Mouse (Mus musculus) hindbrain, embryonic 12.5 days (tissue): ENCODE measurements around the gene Tbx2. TPM values are rescaled to one million over a fixed set of nuclear protein-coding genes. Genes with fewer than 3 reads are reported as not detected.

Experiments
- ATAC-seq: fragments of 200-750 bp; cut with Nextera tagmentation; 2 replicates; pipeline ENCODE4 v1.8.0; 2017; ENCODE audit warnings: moderate TSS enrichment; ENCODE audit not compliant: low FRiP score
- H3K27ac ChIP-seq: fragments of 300-500 bp; sonication (generic); 2 replicates; pipeline ENCODE4 v1.5.1; 2016; ENCODE audit warnings: mild to moderate bottlenecking
- H3K27me3 ChIP-seq: fragments of 300-500 bp; sonication (generic); 2 replicates; pipeline ENCODE4 v1.6.1; 2016; ENCODE audit warnings: mild to moderate bottlenecking
- H3K36me3 ChIP-seq: fragments of 300-500 bp; sonication (generic); 2 replicates; pipeline ENCODE4 v1.6.1; 2016; ENCODE audit warnings: mild to moderate bottlenecking
- H3K4me1 ChIP-seq: fragments of 300-500 bp; sonication (generic); 2 replicates; pipeline ENCODE4 v1.6.1; 2016
- H3K4me2 ChIP-seq: fragments of 300-500 bp; sonication (generic); replicated peaks from 2 replicates; pipeline ENCODE4 v1.6.1; 2016; ENCODE audit warnings: mild to moderate bottlenecking
- H3K4me3 ChIP-seq: fragments of 300-500 bp; sonication (generic); 2 replicates; pipeline ENCODE4 v1.5.1; 2016; ENCODE audit warnings: mild to moderate bottlenecking
- H3K9ac ChIP-seq: fragments of 300-500 bp; sonication (generic); 2 replicates; pipeline ENCODE4 v1.6.1; 2016; ENCODE audit warnings: mild to moderate bottlenecking, moderate library complexity
- H3K9me3 ChIP-seq: fragments of 300-500 bp; sonication (generic); replicated peaks from 2 replicates; pipeline ENCODE4 v1.6.1; 2016; ENCODE audit warnings: mild to moderate bottlenecking
- WGBS: fragments of 180-500 bp; shearing (Covaris S2); methylation state at CpG from one replicate; pipeline ENCODE4 v1.1.7; 2016; 5-methylcytosine and 5-hydroxymethylcytosine counted together
- polyA plus RNA-seq: library from polyadenylated mRNA; unstranded; fragments of >200 nt; fragmentation: Nextera tagmentation; extraction: Ambion mirVana; gene quantifications from 2 replicates; pipeline ENCODE4 v1.2.1, GENCODE M21; 2016

The Tbx2 gene
- polyA plus RNA-seq, 1 experiment from 2014 or later, result 4.9 TPM

GRCm38 (mm10) chr11:85843347-85843692 is 11.0 kb downstream of the Tbx2 start:
- no peaks in the 10 kb centered on the region for H3K9me3 ChIP-seq
- H3K27me3 ChIP-seq, result peaks cover 95% of the 10 kb centered on the region
- no peaks in the 10 kb centered on the region for H3K36me3 ChIP-seq
- under 1% methylated on average over 18 of the region's 18 CpGs for WGBS
- peak overlapping the region; percentile 50; the same call in 1 of the 2 replicates for H3K9ac ChIP-seq
- peak overlapping the region; percentile 43 for H3K4me3 ChIP-seq
- H3K4me2 ChIP-seq, result peak overlapping the region; percentile 72
- peak; percentile 65 for ATAC-seq
- peak overlapping the region; percentile 55 for H3K27ac ChIP-seq
- peaks cover 33% of the 10 kb centered on the region for H3K4me1 ChIP-seq

- H3K4me1 ChIP-seq, result peaks cover 36% of the 10 kb centered on the region
- H3K27me3 ChIP-seq, result peaks cover 85% of the 10 kb centered on the region
- peak; percentile 43; the same call in 1 of the 2 replicates for ATAC-seq
- WGBS, result under 1% methylated on average over 54 of the region's 54 CpGs
- peak overlapping the region; percentile 72 for H3K4me2 ChIP-seq
- H3K36me3 ChIP-seq, result no peaks in the 10 kb centered on the region
- H3K9me3 ChIP-seq, result no peaks in the 10 kb centered on the region
- peak overlapping the region; percentile 50 for H3K9ac ChIP-seq
- peak overlapping the region; percentile 43 for H3K4me3 ChIP-seq
- H3K27ac ChIP-seq, result no peak overlapping the region; the same call in 1 of the 2 replicates
Observed at GRCm38 (mm10) chr11:85844144-85844965, 12.0 kb downstream of the Tbx2 start.

GRCm38 (mm10) chr11:85844971-85845370 is 12.6 kb downstream of the Tbx2 start:
- H3K36me3 ChIP-seq, result no peaks in the 10 kb centered on the region
- peaks cover 82% of the 10 kb centered on the region for H3K27me3 ChIP-seq
- WGBS, result 34% methylated on average over 5 of the region's 5 CpGs
- peak overlapping the region; percentile 43 for H3K4me3 ChIP-seq
- peak overlapping the region; percentile 72 for H3K4me2 ChIP-seq
- no peak overlapping the region for H3K27ac ChIP-seq
- no peak for ATAC-seq
- no peak overlapping the region for H3K9ac ChIP-seq
- H3K9me3 ChIP-seq, result no peaks in the 10 kb centered on the region
- H3K4me1 ChIP-seq, result peaks cover 36% of the 10 kb centered on the region

GRCm38 (mm10) chr11:85845921-85846320 is 13.6 kb downstream of the Tbx2 start:
- no peaks in the 10 kb centered on the region for H3K9me3 ChIP-seq
- H3K9ac ChIP-seq, result no peak overlapping the region
- peaks cover 32% of the 10 kb centered on the region for H3K4me1 ChIP-seq
- H3K36me3 ChIP-seq, result no peaks in the 10 kb centered on the region
- ATAC-seq, result no peak
- no peak overlapping the region for H3K27ac ChIP-seq
- no peak overlapping the region for H3K4me3 ChIP-seq
- WGBS, result 48% methylated on average over 5 of the region's 5 CpGs
- H3K4me2 ChIP-seq, result no peak overlapping the region
- peaks cover 81% of the 10 kb centered on the region for H3K27me3 ChIP-seq

GRCm38 (mm10) chr11:85846509-85846908 is 14.2 kb downstream of the Tbx2 start:
- Histone ChIP-seq H3K9ac (no peak overlapping the region), H3K36me3 (no peaks in the 10 kb centered on the region), H3K4me2 (no peak overlapping the region), H3K27ac (no peak overlapping the region), H3K27me3 (peaks cover 78% of the 10 kb centered on the region), H3K9me3 (no peaks in the 10 kb centered on the region), H3K4me3 (no peak overlapping the region), H3K4me1 (peaks cover 31% of the 10 kb centered on the region)
- ATAC-seq, result no peak
- WGBS, result 40% methylated on average over 4 of the region's 4 CpGs

- H3K4me1 ChIP-seq, result peaks cover 11% of the 10 kb centered on the region; the same call in 1 of the 2 replicates
- H3K9ac ChIP-seq, result no peak overlapping the region
- WGBS, result 2% methylated on average over 21 of the region's 21 CpGs
- ATAC-seq, result peak; percentile 69
- peak overlapping the region; percentile 18 for H3K4me3 ChIP-seq
- peak overlapping the region; percentile 49 for H3K4me2 ChIP-seq
- H3K36me3 ChIP-seq, result no peaks in the 10 kb centered on the region
- H3K27ac ChIP-seq, result no peak overlapping the region
- no peaks in the 10 kb centered on the region for H3K9me3 ChIP-seq
- peaks cover 54% of the 10 kb centered on the region for H3K27me3 ChIP-seq
Observed at GRCm38 (mm10) chr11:85849037-85849436, 16.7 kb downstream of the Tbx2 start.

- no peak within 1 kb of the TSS for H3K4me3 ChIP-seq
- no peak for ATAC-seq
- no peak within 1 kb of the TSS for H3K27ac ChIP-seq
- H3K9me3 ChIP-seq, result no peaks in the 10 kb centered on the region
- WGBS, result 91% methylated on average over 6 of the region's 6 CpGs
- H3K36me3 ChIP-seq, result no peaks in the 10 kb centered on the region
- no peak within 1 kb of the TSS for H3K9ac ChIP-seq
- H3K4me1 ChIP-seq, result 0 out of 2 replicates have a peak, but pooled peaks cover 3% of the 10 kb centered on the region
- H3K4me2 ChIP-seq, result peak within 1 kb of the TSS; percentile 49
- H3K27me3 ChIP-seq, result peaks cover 42% of the 10 kb centered on the region
Observed at GRCm38 (mm10) chr11:85850233-85850632, 17.9 kb downstream of the Tbx2 start, which contains the start of gene Gm11444. TSS of gene Gm11444 (minus strand) at chr11:85850333.

GRCm38 (mm10) chr11:85850758-85851157 is 18.4 kb downstream of the Tbx2 start:
- H3K4me1 ChIP-seq, result 0 out of 2 replicates have a peak, but pooled peaks cover 3% of the 10 kb centered on the region
- H3K4me3 ChIP-seq, result no peak overlapping the region
- no peaks in the 10 kb centered on the region for H3K9me3 ChIP-seq
- no peaks in the 10 kb centered on the region for H3K36me3 ChIP-seq
- ATAC-seq, result no peak
- H3K4me2 ChIP-seq, result no peak overlapping the region
- no peak overlapping the region for H3K9ac ChIP-seq
- H3K27me3 ChIP-seq, result peaks cover 37% of the 10 kb centered on the region
- WGBS, result 35% methylated on average over 6 of the region's 6 CpGs
- no peak overlapping the region for H3K27ac ChIP-seq

GRCm38 (mm10) chr11:85857997-85858698 is 25.8 kb downstream of the Tbx2 start:
- H3K4me1 ChIP-seq, result peaks cover 11% of the 10 kb centered on the region
- peaks cover 3% of the 10 kb centered on the region for H3K27me3 ChIP-seq
- no peak overlapping the region for H3K4me3 ChIP-seq
- WGBS, result 12% methylated on average over 6 of the region's 6 CpGs
- H3K27ac ChIP-seq, result peak overlapping the region; percentile 60; the same call in 1 of the 2 replicates
- 0 out of 2 replicates have a peak, but pooled peaks have one; percentile 54 for ATAC-seq
- H3K9me3 ChIP-seq, result no peaks in the 10 kb centered on the region
- no peak overlapping the region for H3K9ac ChIP-seq
- H3K4me2 ChIP-seq, result peak overlapping the region; percentile 11; the same call in 1 of the 2 replicates
- H3K36me3 ChIP-seq, result no peaks in the 10 kb centered on the region

GRCm38 (mm10) chr11:85864363-85864762 is 32.0 kb downstream of the Tbx2 start:
- no peak overlapping the region for H3K4me2 ChIP-seq
- no peak overlapping the region for H3K4me3 ChIP-seq
- no peak for ATAC-seq
- H3K4me1 ChIP-seq, result no peaks in the 10 kb centered on the region
- H3K9ac ChIP-seq, result no peak overlapping the region
- no peaks in the 10 kb centered on the region for H3K36me3 ChIP-seq
- H3K27me3 ChIP-seq, result peaks cover 9% of the 10 kb centered on the region
- H3K9me3 ChIP-seq, result no peaks in the 10 kb centered on the region
- 37% methylated on average over 7 of the region's 7 CpGs for WGBS
- no peak overlapping the region for H3K27ac ChIP-seq

- Histone ChIP-seq H3K4me2 (no peak overlapping the region), H3K4me1 (no peaks in the 10 kb centered on the region), H3K9me3 (no peaks in the 10 kb centered on the region), H3K27ac (no peak overlapping the region), H3K9ac (no peak overlapping the region), H3K4me3 (no peak overlapping the region), H3K27me3 (peaks cover 10% of the 10 kb centered on the region), H3K36me3 (no peaks in the 10 kb centered on the region)
- ATAC-seq, result no peak
- 60% methylated on average over 24 of the region's 24 CpGs for WGBS
Observed at GRCm38 (mm10) chr11:85876059-85876788, 43.9 kb downstream of the Tbx2 start.

GRCm38 (mm10) chr11:85884498-85884897 is 52.1 kb downstream of the Tbx2 start:
- Histone ChIP-seq H3K4me1 (0 out of 2 replicates have a peak, but pooled peaks cover 8% of the 10 kb centered on the region), H3K4me2 (no peak overlapping the region), H3K27me3 (peaks cover 70% of the 10 kb centered on the region), H3K27ac (no peak overlapping the region), H3K36me3 (no peaks in the 10 kb centered on the region), H3K4me3 (no peak overlapping the region), H3K9ac (no peak overlapping the region), H3K9me3 (no peaks in the 10 kb centered on the region)
- WGBS, result 39% methylated on average over 4 of the region's 4 CpGs
- ATAC-seq, result no peak
